Mouse (Mus musculus) c-Kit-negative CD71-positive TER-119-positive erythroid progenitor cells, embryonic 14.5 days (primary cell): ENCODE data around the gene Yod1.

Experiments
- DNase-seq: peaks from one replicate; pipeline ENCODE4 v3.0.0-alpha.2; 2013; ENCODE audit warnings: low read depth, low spot score

Gene Yod1

GRCm38 (mm10) chr1:130732706-130733658 lies 15.9 kb downstream of the Yod1 start:
- DNase-seq, result no peak

DNA sequence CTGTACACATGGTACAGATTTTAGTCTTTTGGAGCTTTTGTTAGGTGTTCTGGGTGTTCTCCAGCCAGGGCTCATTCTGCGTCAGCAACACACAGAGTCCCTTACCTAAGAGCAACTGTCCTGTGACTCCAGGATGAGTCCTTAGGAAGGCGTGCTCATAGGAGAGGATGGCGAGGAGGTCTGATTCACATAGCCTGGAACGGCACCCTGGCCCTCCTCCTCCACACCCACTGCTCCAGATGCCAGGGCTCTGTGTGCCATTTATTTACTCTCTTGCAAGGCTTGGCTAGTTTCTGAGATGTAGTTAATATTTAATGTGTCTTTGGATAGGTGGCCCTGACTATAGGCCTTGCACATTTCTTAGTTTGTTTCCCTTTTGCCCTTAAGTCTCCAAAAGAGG lies 16.5 kb downstream of the Yod1 start:
- no peak for DNase-seq

DNA sequence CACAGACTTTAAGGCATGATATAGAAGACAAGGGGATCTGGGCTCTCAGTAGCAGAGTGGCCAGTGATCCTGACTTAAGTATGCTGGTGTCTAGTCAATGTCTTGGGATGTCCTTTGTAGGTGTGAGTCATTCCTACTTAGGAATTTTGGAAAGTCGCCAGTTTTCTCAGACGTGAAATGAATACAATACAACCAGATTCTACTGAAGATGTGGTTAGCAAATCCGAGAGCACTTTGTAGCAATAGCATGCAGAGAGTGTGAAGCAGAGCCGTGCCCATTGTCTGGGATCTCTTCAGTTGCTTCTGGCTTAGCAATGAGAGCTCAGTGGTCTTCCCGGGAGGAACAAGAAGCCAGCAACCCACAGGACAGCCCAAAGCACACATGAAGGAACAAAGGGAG lies 17.3 kb downstream of the Yod1 start:
- DNase-seq, result no peak

DNA sequence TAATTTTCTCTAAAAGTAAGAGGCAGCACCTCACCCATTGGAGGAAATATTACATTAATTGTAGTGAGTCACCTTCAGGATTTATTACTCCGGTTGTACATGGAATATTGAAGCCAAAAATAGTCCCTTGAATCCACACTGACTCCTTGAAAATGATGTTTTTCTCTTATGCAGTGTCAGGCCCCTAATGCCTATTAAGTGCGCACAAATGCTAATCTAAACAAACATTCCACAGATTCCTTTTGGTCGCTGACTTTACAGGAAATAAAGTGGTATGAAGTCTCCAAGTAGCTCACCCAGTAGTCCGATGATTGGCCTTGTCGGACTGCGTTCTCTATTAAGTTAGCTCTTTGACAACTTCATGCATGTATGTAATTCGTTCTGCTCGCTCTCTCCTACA lies 17.7 kb downstream of the Yod1 start:
- DNase-seq, result no peak

GRCm38 (mm10) chr1:130737411-130737881 lies 20.3 kb downstream of the Yod1 start:
- DNase-seq, result no peak

DNA sequence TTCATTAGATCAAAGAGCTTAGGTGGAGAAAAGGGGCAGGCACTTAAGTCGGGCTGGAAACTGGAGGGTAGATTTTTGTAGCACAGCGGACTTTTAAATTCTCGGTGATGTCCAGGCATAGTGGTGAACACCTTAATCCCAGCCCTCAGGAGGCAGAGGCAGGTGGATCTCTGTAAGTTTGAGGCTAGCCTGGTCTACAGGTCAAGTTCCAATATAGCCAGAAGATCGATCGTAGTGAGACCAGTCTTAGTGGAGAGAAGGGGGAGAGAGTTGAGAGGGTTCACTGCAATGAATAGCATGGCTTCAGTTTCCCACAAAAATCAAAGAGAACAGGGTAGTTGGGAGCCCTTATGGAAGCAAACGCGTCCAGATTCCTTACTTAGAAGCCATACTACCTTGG lies 20.8 kb downstream of the Yod1 start:
- no peak for DNase-seq

GRCm38 (mm10) chr1:130738551-130739106 lies 21.5 kb downstream of the Yod1 start:
- DNase-seq, result no peak

GRCm38 (mm10) chr1:130739636-130740035 lies 22.5 kb downstream of the Yod1 start:
- no peak for DNase-seq

DNA sequence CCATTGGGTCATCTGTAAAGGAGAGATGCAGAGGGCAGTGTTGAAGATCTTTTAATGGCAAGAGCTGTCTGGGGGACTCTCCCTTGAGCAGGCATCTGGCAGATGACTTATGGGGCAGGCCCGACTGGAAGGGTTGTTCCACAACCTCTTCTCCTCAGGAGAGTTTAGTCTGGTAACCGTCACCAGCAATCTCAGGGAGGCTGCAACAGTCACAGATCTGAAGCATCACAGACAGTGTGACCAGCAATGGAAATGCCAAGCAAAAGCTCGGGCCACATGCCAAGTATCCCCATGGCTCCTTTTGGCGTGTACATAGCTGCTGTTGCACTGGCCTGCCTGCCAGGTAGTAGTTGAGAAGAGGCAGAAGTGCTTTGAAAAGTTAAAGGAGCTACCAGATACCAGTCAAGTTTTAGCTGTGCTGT lies 23.1 kb downstream of the Yod1 start:
- DNase-seq, result no peak

- peak; percentile 94 for DNase-seq
These were observed 23.9 kb downstream of the Yod1 start for GRCm38 (mm10) chr1:130740781-130741720.

- DNase-seq, result no peak
These were observed 25.1 kb downstream of the Yod1 start for GRCm38 (mm10) chr1:130742201-130742600.

- DNase-seq, result no peak
These were observed 26.6 kb downstream of the Yod1 start for GRCm38 (mm10) chr1:130743775-130744174.

GRCm38 (mm10) chr1:130744217-130744616 lies 27.1 kb downstream of the Yod1 start:
- DNase-seq, result no peak

DNA sequence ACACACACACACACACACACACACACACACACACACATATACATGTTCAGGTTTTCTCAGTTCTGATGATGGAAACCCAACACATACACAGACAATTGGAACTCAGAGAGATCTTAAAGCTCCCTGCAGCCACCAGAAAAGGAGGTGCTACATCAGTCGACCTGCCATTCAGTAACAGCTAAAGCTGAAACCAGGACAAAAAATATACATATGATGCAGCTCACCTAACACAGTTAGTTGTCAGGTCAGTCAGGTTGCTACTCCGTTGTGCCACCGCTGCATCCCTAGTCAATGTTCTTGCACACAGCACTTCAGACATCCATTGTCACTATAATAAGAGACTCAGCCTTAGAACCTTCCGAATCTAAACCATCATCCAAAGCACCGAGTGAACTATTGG lies 27.8 kb downstream of the Yod1 start:
- DNase-seq, result no peak

DNA sequence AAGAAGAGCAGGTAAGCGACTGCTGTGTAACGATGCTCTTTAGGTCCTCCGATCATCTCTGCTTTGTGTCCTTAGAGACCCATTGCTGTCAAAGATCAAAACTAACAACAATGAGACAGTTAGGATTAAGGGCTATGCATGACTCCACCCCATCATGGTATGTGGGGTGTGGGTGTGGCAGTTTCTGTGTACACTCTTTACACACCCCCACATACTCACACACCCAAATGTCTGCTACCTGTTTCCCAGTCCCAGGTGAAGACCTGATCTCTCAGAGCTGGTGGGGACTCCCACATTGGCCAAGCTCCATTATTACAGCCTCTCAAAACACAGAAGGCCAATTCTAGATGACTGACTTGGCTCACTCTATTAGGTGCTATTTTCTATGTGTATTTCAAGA lies 28.5 kb downstream of the Yod1 start:
- DNase-seq, result no peak

GRCm38 (mm10) chr1:130746819-130747218 lies 29.7 kb downstream of the Yod1 start:
- DNase-seq, result no peak

DNA sequence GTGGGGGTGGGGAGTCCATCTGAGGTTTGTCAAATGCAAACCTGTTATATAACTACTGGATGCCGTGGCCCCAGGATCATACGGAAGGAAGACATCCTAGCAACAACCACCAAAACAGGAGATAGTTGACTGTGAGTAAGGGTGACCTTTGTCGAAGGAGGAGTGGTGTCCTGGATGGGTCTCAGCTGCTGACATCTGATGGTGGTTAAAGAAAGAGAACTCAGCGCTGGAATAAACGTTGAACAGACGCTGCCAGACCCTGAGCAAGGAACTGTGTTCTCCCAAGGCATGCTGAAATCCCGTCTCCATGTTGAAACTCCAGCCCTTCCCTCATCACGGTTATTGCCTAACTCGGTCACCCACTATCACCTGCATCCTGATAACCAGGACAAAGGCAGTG lies 42.6 kb downstream of the Yod1 start:
- DNase-seq, result no peak

GRCm38 (mm10) chr1:130761597-130761996 lies 44.5 kb downstream of the Yod1 start:
- no peak for DNase-seq

- DNase-seq, result no peak
These were observed 45.1 kb downstream of the Yod1 start for GRCm38 (mm10) chr1:130762045-130762760.

GRCm38 (mm10) chr1:130764027-130764461 lies 46.9 kb downstream of the Yod1 start:
- no peak for DNase-seq

- no peak for DNase-seq
These were observed 49.9 kb downstream of the Yod1 start for GRCm38 (mm10) chr1:130767066-130767465.
